Comparison of ENCODE assay signal across 15 mouse cellular contexts in the genomic region with DNA sequence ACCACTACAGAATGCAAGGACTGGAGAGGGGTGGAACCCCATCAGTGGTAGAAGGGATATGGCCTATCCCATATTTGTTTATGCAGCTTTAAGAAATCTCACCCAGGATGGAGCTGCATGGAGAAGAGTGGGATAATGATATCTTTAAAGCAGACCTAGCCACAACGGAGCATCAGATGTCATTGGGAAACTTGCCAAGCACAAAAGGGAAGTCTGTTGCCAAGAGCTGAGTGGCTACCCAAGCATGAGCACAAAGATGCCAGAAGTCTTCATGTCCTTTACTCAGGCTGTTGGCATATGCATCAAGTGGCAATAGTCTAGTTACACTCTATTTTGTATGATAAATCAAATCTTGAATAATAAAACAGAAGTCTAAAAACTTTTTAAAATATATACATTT.
DNase-seq lines count a peak whose midpoint lies in the region; ATAC-seq and TF ChIP-seq lines count a peak whose summit lies in the region.
"Had no signal": no experiment of that assay in that cellular context is flagged by ENCODE, and none has a peak within 500 bp of the region (broad histone marks: within the 10 kb centered on the region; RNA-seq: fewer than 3 reads in every experiment).

No protein-coding gene starts in this region.

- 33% methylated on average over 1 of the region's 1 CpGs for WGBS in embryonic facial prominence, embryonic 14.5 days
- 71% methylated on average over 1 of the region's 1 CpGs for WGBS in embryonic facial prominence, embryonic 10.5 days
- WGBS in midbrain, postnatal 0 days: 61% methylated on average over 1 of the region's 1 CpGs
- WGBS in midbrain, embryonic 16.5 days: 78% methylated on average over 1 of the region's 1 CpGs

- no peak overlapping the region for H3K4me2 ChIP-seq in embryonic facial prominence, embryonic 14.5 days (ENCODE audit: low read depth, low read length)
- H3K4me2 ChIP-seq in midbrain, postnatal 0 days (ENCODE audit: low read depth, low read length, poor library complexity, severe bottlenecking): no peak overlapping the region
- H3K4me2 ChIP-seq in midbrain, embryonic 16.5 days (ENCODE audit: low read length): no peak overlapping the region
- H3K4me2 ChIP-seq: forebrain, embryonic 15.5 days; hindbrain, embryonic 14.5 days had no signal

- CTCF ChIA-PET in Patski (lab: Charles Lee): no interaction called here

- no peaks in the 10 kb centered on the region for H3K9me3 ChIP-seq in embryonic facial prominence, embryonic 14.5 days (ENCODE audit: control insufficient read depth, low read length)
- no peaks in the 10 kb centered on the region for H3K9me3 ChIP-seq in embryonic facial prominence, embryonic 10.5 days
- H3K9me3 ChIP-seq in midbrain, postnatal 0 days (ENCODE audit: low read length): no peaks in the 10 kb centered on the region
- H3K9me3 ChIP-seq in midbrain, embryonic 16.5 days (replicated peaks; ENCODE audit: control insufficient read depth, low read length, poor library complexity, severe bottlenecking): no peaks in the 10 kb centered on the region
- H3K9me3 ChIP-seq: forebrain, embryonic 15.5 days; heart, embryonic 10.5 days had no signal

- no peak overlapping the region for H3K9ac ChIP-seq in embryonic facial prominence, embryonic 14.5 days (ENCODE audit: low read depth, low read length)
- no peak overlapping the region for H3K9ac ChIP-seq in midbrain, postnatal 0 days (replicated peaks; ENCODE audit: low read length, poor library complexity, severe bottlenecking)
- H3K9ac ChIP-seq in midbrain, embryonic 16.5 days (ENCODE audit: low read depth, low read length): no peak overlapping the region
- H3K9ac ChIP-seq: forebrain, embryonic 15.5 days; hindbrain, embryonic 14.5 days had no signal

- H3K27me3 ChIP-seq in embryonic facial prominence, embryonic 14.5 days (replicated peaks; ENCODE audit: control insufficient read depth, insufficient read depth, low read length): no peaks in the 10 kb centered on the region
- H3K27me3 ChIP-seq in embryonic facial prominence, embryonic 10.5 days (replicated peaks; ENCODE audit: low read depth, poor library complexity, severe bottlenecking): no peaks in the 10 kb centered on the region
- no peaks in the 10 kb centered on the region for H3K27me3 ChIP-seq in midbrain, postnatal 0 days (ENCODE audit: insufficient read depth, low read length)
- H3K27me3 ChIP-seq in midbrain, embryonic 16.5 days (ENCODE audit: control insufficient read depth, insufficient read depth, low read depth, low read length): no peaks in the 10 kb centered on the region
- no peaks in the 10 kb centered on the region for H3K27me3 ChIP-seq in Patski
- H3K27me3 ChIP-seq: forebrain, embryonic 15.5 days had no signal

- H3K27ac ChIP-seq in embryonic facial prominence, embryonic 14.5 days (replicated peaks; ENCODE audit: low read depth, low read length): no peak overlapping the region
- no peak overlapping the region for H3K27ac ChIP-seq in embryonic facial prominence, embryonic 10.5 days (replicated peaks)
- H3K27ac ChIP-seq in midbrain, postnatal 0 days (ENCODE audit: low read depth, low read length): no peak overlapping the region
- H3K27ac ChIP-seq in midbrain, embryonic 16.5 days (ENCODE audit: low read length): no peak overlapping the region
- H3K27ac ChIP-seq in layer of hippocampus, adult 2 months: no peak overlapping the region
- H3K27ac ChIP-seq: forebrain, embryonic 15.5 days; heart, embryonic 10.5 days; hindbrain, embryonic 14.5 days had no signal

- in situ Hi-C loops in Patski (cut with MboI; ENCODE audit: low pct_unique_long_range_greater_than_20kb): no loop called here

- H3K36me3 ChIP-seq in embryonic facial prominence, embryonic 14.5 days (ENCODE audit: control insufficient read depth, insufficient read depth, low read length): no peaks in the 10 kb centered on the region
- H3K36me3 ChIP-seq in embryonic facial prominence, embryonic 10.5 days (replicated peaks): no peaks in the 10 kb centered on the region
- no peaks in the 10 kb centered on the region for H3K36me3 ChIP-seq in midbrain, postnatal 0 days (ENCODE audit: insufficient read depth, low read length)
- no peaks in the 10 kb centered on the region for H3K36me3 ChIP-seq in midbrain, embryonic 16.5 days (ENCODE audit: control insufficient read depth, insufficient read depth, low read length)
- H3K36me3 ChIP-seq: forebrain, embryonic 15.5 days; heart, embryonic 10.5 days had no signal

- no peak for TF ChIP-seq CTCF in midbrain, postnatal 0 days (IDR thresholded peaks at IDR 0.05)
- no peak for TF ChIP-seq CTCF in Patski (IDR thresholded peaks at IDR 0.05)
- TF ChIP-seq CTCF in layer of hippocampus, adult 2 months (conservative IDR thresholded peaks at IDR 0.05): no peak

- no peak for ATAC-seq in embryonic facial prominence, embryonic 14.5 days (ENCODE audit: low read depth)
- ATAC-seq in midbrain, postnatal 0 days (ENCODE audit: low FRiP score): no peak
- ATAC-seq in midbrain, embryonic 16.5 days: no peak
- no peak for ATAC-seq in Patski
- ATAC-seq: forebrain, embryonic 15.5 days; intestine, embryonic 16.5 days had no signal

- no peaks in the 10 kb centered on the region for H3K4me1 ChIP-seq in embryonic facial prominence, embryonic 14.5 days (ENCODE audit: control insufficient read depth, insufficient read depth, low read length)
- no peaks in the 10 kb centered on the region for H3K4me1 ChIP-seq in embryonic facial prominence, embryonic 10.5 days
- H3K4me1 ChIP-seq in midbrain, postnatal 0 days (ENCODE audit: insufficient read depth, low read length): no peaks in the 10 kb centered on the region
- H3K4me1 ChIP-seq in midbrain, embryonic 16.5 days (ENCODE audit: control insufficient read depth, insufficient read depth, low read length): no peaks in the 10 kb centered on the region
- H3K4me1 ChIP-seq: forebrain, embryonic 15.5 days; heart, embryonic 10.5 days had no signal

- DNase-seq in embryonic facial prominence, embryonic 14.5 days (ENCODE audit: low spot score): peak; percentile 19
- no peak for DNase-seq in embryonic facial prominence, embryonic 10.5 days (ENCODE audit: low spot score)
- DNase-seq in midbrain, postnatal 0 days (ENCODE audit: low spot score): peak; percentile 68
- DNase-seq in Patski (ENCODE audit: low read depth, low spot score): peak; percentile 34
- no peak for DNase-seq in layer of hippocampus, adult 2 months (ENCODE audit: low spot score in 2 of 2)
- DNase-seq: adrenal gland, adult 2 months; adrenal gland, postnatal 25 days; cerebellum, adult 9-10 months; heart, adult 18-20 months; heart, postnatal 10 days had no signal

- POLR2A ChIA-PET in Patski (lab: Charles Lee): no interaction called here

- no peak overlapping the region for H3K4me3 ChIP-seq in embryonic facial prominence, embryonic 14.5 days (ENCODE audit: low read depth, low read length)
- H3K4me3 ChIP-seq in embryonic facial prominence, embryonic 10.5 days: no peak overlapping the region
- H3K4me3 ChIP-seq in midbrain, postnatal 0 days (ENCODE audit: low read depth, low read length): no peak overlapping the region
- no peak overlapping the region for H3K4me3 ChIP-seq in midbrain, embryonic 16.5 days (ENCODE audit: low read depth, low read length)
- H3K4me3 ChIP-seq in layer of hippocampus, adult 2 months: no peak overlapping the region
- H3K4me3 ChIP-seq: forebrain, embryonic 15.5 days; heart, embryonic 10.5 days had no signal

Comparison
In these comparisons a context has a peak if more than half of its experiments do, and no peak if none do; other contexts are left out.
1. DNase-seq: peak in embryonic facial prominence, embryonic 14.5 days (single experiment), midbrain, postnatal 0 days (single experiment) and Patski (single experiment); none in embryonic facial prominence, embryonic 10.5 days (single experiment) and layer of hippocampus, adult 2 months (0 of 2).